Mouse (Mus musculus) embryonic facial prominence, embryonic 11.5 days (tissue): ENCODE data around the gene Plcz1. TPM values are rescaled to one million over a fixed set of nuclear protein-coding genes. Genes with fewer than 3 reads are reported as not detected.

Experiments used
- ATAC-seq: fragments of 200-750 bp; cut with Nextera tagmentation; replicated peaks from 2 replicates; pipeline ENCODE4 v1.8.0; 2017; ENCODE audit warnings: low read depth; ENCODE audit not compliant: insufficient number of reproducible peaks, low FRiP score, low TSS enrichment
- DNase-seq: peaks from one replicate; pipeline ENCODE4 v3.0.0-alpha.2; 2015; ENCODE audit warnings: low spot score
- H3K27ac ChIP-seq: fragments of 300-500 bp; sonication (generic); replicated peaks from 2 replicates; pipeline ENCODE4 v1.5.1; 2014; ENCODE audit warnings: mild to moderate bottlenecking, low read depth, low read length, control low read depth
- H3K27me3 ChIP-seq: fragments of 300-500 bp; sonication (generic); 2 replicates; pipeline ENCODE4 v1.6.1; 2014; ENCODE audit warnings: mild to moderate bottlenecking, low read length, moderate library complexity, mixed read lengths; ENCODE audit not compliant: control insufficient read depth, insufficient read depth
- H3K36me3 ChIP-seq: fragments of 300-500 bp; sonication (generic); replicated peaks from 2 replicates; pipeline ENCODE4 v1.6.1; 2014; ENCODE audit warnings: low read depth, mild to moderate bottlenecking, low read length, moderate library complexity, mixed read lengths; ENCODE audit not compliant: control insufficient read depth, insufficient read depth
- H3K4me1 ChIP-seq: fragments of 300-500 bp; sonication (generic); 2 replicates; pipeline ENCODE4 v1.6.1; 2014; ENCODE audit warnings: low read length, mixed read lengths; ENCODE audit not compliant: control insufficient read depth, insufficient read depth
- H3K4me2 ChIP-seq: fragments of 300-500 bp; sonication (generic); 2 replicates; pipeline ENCODE4 v1.6.1; 2014; ENCODE audit warnings: low read depth, mild to moderate bottlenecking, control low read depth, low read length, moderate library complexity
- H3K4me3 ChIP-seq: fragments of 300-500 bp; sonication (generic); 2 replicates; pipeline ENCODE4 v1.5.1; 2014; ENCODE audit warnings: low read depth, low read length, control low read depth
- H3K9ac ChIP-seq: fragments of 300-500 bp; sonication (generic); replicated peaks from 2 replicates; pipeline ENCODE4 v1.6.1; 2014; ENCODE audit warnings: mild to moderate bottlenecking, control low read depth, low read length
- H3K9me3 ChIP-seq: fragments of 300-500 bp; sonication (generic); replicated peaks from 2 replicates; pipeline ENCODE4 v1.6.1; 2016; ENCODE audit warnings: mild to moderate bottlenecking, low read length, inconsistent platforms, mixed read lengths; ENCODE audit not compliant: control insufficient read depth
- WGBS: fragments of 180-500 bp; shearing (Covaris S2); extraction: QIAGEN DNeasy Blood & Tissue Kit; methylation state at CpG from one replicate; pipeline ENCODE4 v1.1.7; 2014; 5-methylcytosine and 5-hydroxymethylcytosine counted together
- polyA plus RNA-seq: library from polyadenylated mRNA; unstranded; fragments of >200 nt; fragmentation: Nextera tagmentation; extraction: Ambion mirVana; gene quantifications from 2 replicates; pipeline ENCODE4 v1.2.1, GENCODE M21; 2014

Plcz1 gene
- polyA plus RNA-seq, 1 experiment from 2014 or later, result not detected

- Histone ChIP-seq H3K27me3 (no peaks in the 10 kb centered on the region), H3K4me1 (no peaks in the 10 kb centered on the region), H3K4me2 (no peak overlapping the region), H3K27ac (no peak overlapping the region), H3K9ac (no peak overlapping the region), H3K9me3 (no peaks in the 10 kb centered on the region), H3K4me3 (no peak overlapping the region), H3K36me3 (no peaks in the 10 kb centered on the region)
- ATAC-seq (no peak), DNase-seq (no peak)
- 76% methylated on average over 4 of the region's 4 CpGs for WGBS
These were observed 69.5 kb downstream of the Plcz1 start for GRCm38 (mm10) chr6:139971608-139972298.

- 59% methylated on average over 6 of the region's 6 CpGs for WGBS
- Histone ChIP-seq H3K4me1 (no peaks in the 10 kb centered on the region), H3K27me3 (no peaks in the 10 kb centered on the region), H3K4me2 (no peak overlapping the region), H3K4me3 (no peak overlapping the region), H3K9ac (no peak overlapping the region), H3K36me3 (no peaks in the 10 kb centered on the region), H3K27ac (no peak overlapping the region), H3K9me3 (no peaks in the 10 kb centered on the region)
- no peak for ATAC-seq
- DNase-seq, result no peak
These were observed 74.6 kb downstream of the Plcz1 start for GRCm38 (mm10) chr6:139966684-139967083.

- Histone ChIP-seq H3K4me3 (no peak overlapping the region), H3K36me3 (no peaks in the 10 kb centered on the region), H3K4me1 (no peaks in the 10 kb centered on the region), H3K27me3 (no peaks in the 10 kb centered on the region), H3K27ac (no peak overlapping the region), H3K4me2 (no peak overlapping the region), H3K9me3 (no peaks in the 10 kb centered on the region), H3K9ac (no peak overlapping the region)
- WGBS, result 83% methylated on average over 3 of the region's 3 CpGs
- DNase-seq, result no peak
- no peak for ATAC-seq
These were observed 76.4 kb downstream of the Plcz1 start for GRCm38 (mm10) chr6:139964895-139965294.

DNA sequence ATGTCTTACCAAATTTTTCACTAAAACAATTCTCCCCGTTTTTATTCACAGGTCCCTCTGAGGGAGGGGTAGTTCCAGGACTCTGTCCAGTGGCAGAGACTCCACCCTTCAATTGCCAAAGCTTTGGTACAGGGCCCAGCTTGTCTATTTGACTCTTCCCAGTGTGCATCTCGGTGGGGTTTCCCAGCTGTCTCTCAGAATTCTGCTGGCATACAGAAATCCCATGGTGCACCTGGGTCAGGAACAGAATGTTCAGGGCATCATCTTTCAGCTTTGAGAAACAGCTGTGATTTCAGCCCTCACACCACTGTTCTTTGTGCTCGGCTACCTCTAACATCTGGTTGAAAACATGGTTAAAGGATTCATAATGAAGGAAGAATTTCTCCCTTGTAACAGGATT lies 77.5 kb downstream of the Plcz1 start:
- DNase-seq (no peak), ATAC-seq (no peak)
- Histone ChIP-seq H3K4me3 (no peak overlapping the region), H3K27me3 (no peaks in the 10 kb centered on the region), H3K4me1 (no peaks in the 10 kb centered on the region), H3K9ac (no peak overlapping the region), H3K27ac (no peak overlapping the region), H3K9me3 (no peaks in the 10 kb centered on the region), H3K4me2 (no peak overlapping the region), H3K36me3 (no peaks in the 10 kb centered on the region)
- WGBS, result 61% methylated on average over 3 of the region's 3 CpGs

DNA sequence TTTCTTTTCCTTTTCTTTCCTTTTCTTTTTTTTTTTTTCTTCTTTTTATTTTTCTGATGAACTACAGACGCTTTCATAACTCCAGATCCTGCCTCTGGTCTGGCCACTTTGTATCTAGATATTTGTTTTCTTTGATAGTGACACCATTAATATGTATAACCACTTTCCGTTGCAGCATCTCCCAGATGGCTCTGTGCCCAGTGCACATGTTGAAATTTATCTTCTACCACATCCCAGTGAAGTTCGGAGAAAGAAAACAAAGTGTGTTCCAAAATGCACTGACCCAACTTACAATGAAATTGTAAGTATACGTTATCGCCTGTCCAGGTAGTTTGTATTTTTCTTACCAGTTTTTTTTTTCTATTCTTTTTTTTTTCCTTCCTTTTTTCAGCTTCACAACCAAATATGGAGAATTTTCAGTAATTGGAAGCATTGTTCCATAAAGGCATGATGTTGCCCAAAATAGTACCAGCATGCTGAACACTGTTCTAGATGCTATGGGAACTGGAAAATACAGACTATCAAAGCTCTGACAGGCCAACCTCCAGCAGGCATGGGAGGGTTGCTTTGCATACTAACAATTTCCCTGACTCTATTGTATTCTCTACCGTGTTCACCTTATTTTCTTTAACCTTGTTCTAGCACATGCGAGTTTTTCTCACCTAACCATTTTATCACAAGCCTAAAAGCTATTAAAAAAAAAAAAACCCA lies 83.6 kb downstream of the Plcz1 start:
- no peak for ATAC-seq
- no peak for DNase-seq
- Histone ChIP-seq H3K4me1 (no peaks in the 10 kb centered on the region), H3K27me3 (no peaks in the 10 kb centered on the region), H3K27ac (no peak overlapping the region), H3K9me3 (no peaks in the 10 kb centered on the region), H3K4me3 (no peak overlapping the region), H3K9ac (no peak overlapping the region), H3K36me3 (no peaks in the 10 kb centered on the region), H3K4me2 (no peak overlapping the region)
- 76% methylated on average over 7 of the region's 7 CpGs for WGBS

DNA sequence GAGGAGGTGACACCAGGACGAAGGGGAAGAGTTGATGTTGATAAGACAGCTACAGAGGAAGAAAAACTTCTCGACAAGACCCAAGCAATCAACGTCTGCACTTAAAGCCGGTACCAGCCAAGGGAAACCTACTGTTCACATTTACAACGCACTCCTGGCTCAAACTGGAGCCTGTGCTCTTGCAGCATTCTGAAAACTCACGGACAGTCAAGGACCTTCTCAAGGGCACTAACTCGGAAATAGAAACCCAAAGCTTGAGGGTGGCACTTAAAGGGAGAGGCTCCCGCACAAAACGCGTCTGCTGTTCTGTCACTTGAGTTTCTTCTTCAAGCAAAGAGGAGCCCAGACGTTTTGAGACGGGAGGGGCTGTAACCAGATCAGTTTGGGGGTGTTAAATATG lies 87.7 kb downstream of the Plcz1 start:
- ATAC-seq (no peak), DNase-seq (no peak)
- Histone ChIP-seq H3K4me3 (no peak overlapping the region), H3K27me3 (no peaks in the 10 kb centered on the region), H3K27ac (no peak overlapping the region), H3K9ac (no peak overlapping the region), H3K9me3 (no peaks in the 10 kb centered on the region), H3K4me2 (no peak overlapping the region), H3K4me1 (no peaks in the 10 kb centered on the region), H3K36me3 (no peaks in the 10 kb centered on the region)
- 77% methylated on average over 12 of the region's 12 CpGs for WGBS

GRCm38 (mm10) chr6:139947106-139947879 lies 94.0 kb downstream of the Plcz1 start:
- H3K9me3 ChIP-seq, result no peaks in the 10 kb centered on the region
- no peak overlapping the region for H3K27ac ChIP-seq
- DNase-seq (no peak), ATAC-seq (no peak)
- no peaks in the 10 kb centered on the region for H3K4me1 ChIP-seq
- H3K4me3 ChIP-seq, result no peak overlapping the region
- H3K36me3 ChIP-seq, result no peaks in the 10 kb centered on the region
- no peak overlapping the region for H3K9ac ChIP-seq
- WGBS, result 88% methylated on average over 8 of the region's 8 CpGs
- H3K27me3 ChIP-seq, result no peaks in the 10 kb centered on the region
- no peak overlapping the region for H3K4me2 ChIP-seq
